ENCODE assay signal across 33 mouse cellular contexts in genomic region chrX:71559336-71559735, GRCm38 (mm10).
"Had no signal": no experiment of that assay in that cellular context is flagged by ENCODE, and none has a peak within 500 bp of the region (broad histone marks: within the 10 kb centered on the region; RNA-seq: fewer than 3 reads in every experiment).

No protein-coding gene starts in this region.

- H3K4me3 ChIP-seq: limb, embryonic 10.5 days; limb, embryonic 12.5 days; limb, embryonic 13.5 days; limb, embryonic 15.5 days; liver, embryonic 12.5 days; liver, embryonic 13.5 days; liver, embryonic 15.5 days; lung, embryonic 15.5 days; megakaryocyte, embryonic 14.5 days; midbrain, embryonic 10.5 days; midbrain, embryonic 12.5 days; midbrain, embryonic 13.5 days; midbrain, embryonic 15.5 days; myocyte; neural tube, embryonic 12.5 days; neural tube, embryonic 13.5 days had no signal

- H3K9ac ChIP-seq: limb, embryonic 12.5 days; limb, embryonic 13.5 days; limb, embryonic 15.5 days; liver, embryonic 12.5 days; liver, embryonic 13.5 days; liver, embryonic 14.5 days; liver, embryonic 15.5 days; liver, postnatal 0 days; lung, embryonic 14.5 days; lung, embryonic 15.5 days; midbrain, embryonic 12.5 days; midbrain, embryonic 13.5 days; midbrain, embryonic 15.5 days; neural tube, embryonic 12.5 days; neural tube, embryonic 13.5 days had no signal

- H3K9me3 ChIP-seq: limb, embryonic 10.5 days; limb, embryonic 12.5 days; limb, embryonic 13.5 days; limb, embryonic 15.5 days; liver, embryonic 15.5 days; lung, embryonic 15.5 days; midbrain, embryonic 12.5 days; midbrain, embryonic 13.5 days; midbrain, embryonic 15.5 days; neural tube, embryonic 12.5 days; neural tube, embryonic 13.5 days had no signal

- ATAC-seq: liver, embryonic 12.5 days; liver, postnatal 0 days; lung, postnatal 0 days; midbrain, embryonic 13.5 days; midbrain, embryonic 15.5 days; midbrain, embryonic 16.5 days had no signal

- DNase-seq: left cerebral cortex, postnatal 4 days; liver; liver, embryonic 13.5 days; liver, postnatal 0 days; lung, adult 18-20 months; lung, adult 2 months; lung, embryonic 14.5 days; lung, postnatal 10 days; lung, postnatal 14 days; lung, postnatal 36 days; lung, postnatal 4 days; midbrain, embryonic 14.5 days had no signal

- H3K4me1 ChIP-seq: limb, embryonic 12.5 days; limb, embryonic 13.5 days; midbrain, embryonic 12.5 days; neural tube, embryonic 12.5 days had no signal

- H3K36me3 ChIP-seq: midbrain, embryonic 15.5 days had no signal

- H3K27ac ChIP-seq: limb, embryonic 10.5 days; limb, embryonic 12.5 days; limb, embryonic 13.5 days; limb, embryonic 15.5 days; liver, embryonic 12.5 days; liver, embryonic 13.5 days; liver, embryonic 14.5 days; liver, embryonic 15.5 days; lung, embryonic 15.5 days; macrophage; midbrain, embryonic 10.5 days; midbrain, embryonic 12.5 days; midbrain, embryonic 13.5 days; midbrain, embryonic 15.5 days; neural tube, embryonic 12.5 days; neural tube, embryonic 13.5 days had no signal

- H3K4me2 ChIP-seq: limb, embryonic 12.5 days; limb, embryonic 13.5 days; limb, embryonic 15.5 days; liver, embryonic 11.5 days; liver, embryonic 12.5 days; liver, embryonic 13.5 days; liver, embryonic 15.5 days; lung, embryonic 14.5 days; lung, embryonic 15.5 days; midbrain, embryonic 11.5 days; midbrain, embryonic 12.5 days; midbrain, embryonic 15.5 days; neural tube, embryonic 12.5 days had no signal

- H3K27me3 ChIP-seq: limb, embryonic 13.5 days; limb, embryonic 15.5 days; liver, embryonic 12.5 days; liver, embryonic 13.5 days; liver, embryonic 15.5 days; lung, embryonic 15.5 days; midbrain, embryonic 12.5 days; midbrain, embryonic 13.5 days; midbrain, embryonic 15.5 days; neural tube, embryonic 12.5 days; neural tube, embryonic 13.5 days had no signal
